Mouse (Mus musculus): Measurements from ENCODE around the gene Capn11. TPM values are rescaled to one million over a fixed set of nuclear protein-coding genes. Genes with fewer than 3 reads are reported as not detected.
A peak's percentile ranks its signal among the peaks of the same experiment; 100 is the strongest.

Capn11 gene
- total RNA-seq, 2 experiments from 2014 or later: 0.25 to 1.5 TPM

DNA sequence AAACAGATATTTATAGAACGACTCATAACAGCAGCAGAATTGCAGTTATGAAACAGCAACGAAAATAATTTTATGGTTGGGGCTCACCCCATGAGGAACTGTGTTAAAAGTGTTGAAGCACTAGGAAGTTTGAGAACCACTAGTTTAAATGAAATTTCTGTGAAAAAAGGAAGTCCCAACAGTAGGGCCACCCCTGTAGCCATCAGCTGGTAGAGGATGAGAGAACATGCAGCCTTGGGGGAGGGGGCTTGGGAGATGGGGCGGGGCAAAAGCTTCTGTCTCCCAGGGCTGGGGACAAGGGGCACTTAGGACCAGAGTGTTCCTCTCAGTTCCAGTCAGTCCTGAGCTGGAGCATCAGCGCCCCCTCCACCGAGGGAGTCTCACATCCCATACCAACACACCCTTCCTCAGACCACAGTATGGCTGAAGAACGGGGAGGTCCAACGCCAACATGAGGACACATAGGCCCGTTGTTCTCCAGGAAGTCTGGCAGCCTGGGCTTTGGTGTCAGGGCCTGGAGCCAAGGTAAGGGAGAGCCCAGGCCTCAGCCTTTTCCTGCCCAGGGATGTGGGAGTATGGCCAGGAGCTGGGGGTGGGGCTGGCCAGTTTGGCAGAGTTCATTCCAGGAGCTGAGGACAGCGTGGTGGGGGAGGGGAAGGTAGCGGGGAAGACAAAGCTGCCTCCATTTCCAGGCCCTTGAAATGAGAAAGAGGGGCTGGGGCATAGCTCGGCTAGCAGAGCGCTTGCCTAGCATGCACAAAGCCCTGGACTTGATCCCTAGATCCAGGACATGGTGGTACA is 74.8 kb downstream of the Capn11 start:
- intact Hi-C loops (cut with DNase I): loop anchor here (2.0 to 5.0 kb wide), 3 partner anchors 43 to 138 kb away; no protein-coding TSS in a partner anchor
- peak overlapping the region; percentile 83 for H3K27ac ChIP-seq
- H3K4me3 ChIP-seq: no peak overlapping the region
- no peak for TF ChIP-seq CTCF (IDR thresholded peaks at IDR 0.05)
- peak; percentile 57 to 67 for DNase-seq (ENCODE audit: extremely low spot score in 1 of 2, low spot score in 2 of 2)

DNA sequence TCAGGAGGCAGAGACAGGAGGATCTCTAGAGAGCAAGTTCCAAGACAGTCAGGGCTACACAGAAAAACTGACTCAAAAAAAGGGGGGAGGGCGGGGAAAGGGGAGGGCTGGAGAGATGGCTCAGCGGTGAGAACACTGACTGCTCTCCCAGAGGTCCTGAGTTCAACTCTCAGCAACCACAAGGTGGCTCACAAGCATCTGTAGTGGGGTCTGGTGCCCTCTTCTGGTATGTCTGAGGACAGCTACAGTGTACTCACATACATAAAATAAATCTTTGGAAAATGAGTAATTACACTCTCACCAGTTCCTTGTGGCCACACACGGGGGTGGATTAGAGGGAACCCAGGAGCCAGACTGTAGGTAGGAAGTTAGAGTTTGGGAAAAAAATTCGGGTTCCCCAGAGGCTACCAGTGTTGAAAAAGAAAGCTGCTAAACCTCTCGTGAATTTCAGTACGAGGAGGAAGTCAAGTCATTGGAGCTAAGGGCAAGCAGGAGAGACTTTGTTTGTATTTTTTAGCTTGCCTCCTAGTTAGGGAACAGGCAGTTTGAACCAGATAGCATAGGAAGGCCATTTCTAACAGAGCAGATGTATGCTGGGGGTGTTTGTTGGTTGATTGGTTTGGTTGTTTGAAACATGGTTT is 76.3 kb downstream of the Capn11 start:
- Histone ChIP-seq H3K27ac (no peak overlapping the region), H3K4me3 (no peak overlapping the region)
- DNase-seq (ENCODE audit: extremely low spot score in 1 of 2, low spot score in 2 of 2): no peak
- intact Hi-C loops (cut with DNase I): loop anchor here (5.0 kb wide), 1 partner anchor 139 kb away; no protein-coding TSS in a partner anchor
- TF ChIP-seq CTCF (IDR thresholded peaks at IDR 0.05): peak; percentile 62

DNA sequence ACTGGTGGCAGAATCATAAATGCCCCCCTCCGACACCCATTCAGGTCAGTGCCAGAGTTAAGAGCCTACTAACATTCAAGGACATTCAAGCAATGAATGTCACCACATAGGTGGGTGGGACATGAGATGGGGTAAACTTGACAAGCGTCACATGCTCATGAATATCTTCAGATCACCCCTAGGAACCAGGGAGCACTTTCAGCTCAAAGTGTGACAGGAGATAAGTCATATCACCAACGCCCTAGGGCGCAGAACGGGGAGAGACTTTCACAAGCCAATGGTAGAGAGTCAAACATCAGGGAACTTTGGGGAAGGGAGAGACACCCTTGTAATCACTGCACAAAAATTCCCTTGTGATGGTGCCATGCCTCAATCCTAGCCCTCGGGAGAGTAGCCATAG is 76.9 kb downstream of the Capn11 start:
- Histone ChIP-seq H3K4me3 (no peak overlapping the region), H3K27ac (no peak overlapping the region)
- intact Hi-C loops (cut with DNase I): loop anchor here (5.0 kb wide), 1 partner anchor 140 kb away; no protein-coding TSS in a partner anchor
- TF ChIP-seq CTCF (IDR thresholded peaks at IDR 0.05): no peak
- no peak for DNase-seq (ENCODE audit: extremely low spot score in 1 of 2, low spot score in 2 of 2)

DNA sequence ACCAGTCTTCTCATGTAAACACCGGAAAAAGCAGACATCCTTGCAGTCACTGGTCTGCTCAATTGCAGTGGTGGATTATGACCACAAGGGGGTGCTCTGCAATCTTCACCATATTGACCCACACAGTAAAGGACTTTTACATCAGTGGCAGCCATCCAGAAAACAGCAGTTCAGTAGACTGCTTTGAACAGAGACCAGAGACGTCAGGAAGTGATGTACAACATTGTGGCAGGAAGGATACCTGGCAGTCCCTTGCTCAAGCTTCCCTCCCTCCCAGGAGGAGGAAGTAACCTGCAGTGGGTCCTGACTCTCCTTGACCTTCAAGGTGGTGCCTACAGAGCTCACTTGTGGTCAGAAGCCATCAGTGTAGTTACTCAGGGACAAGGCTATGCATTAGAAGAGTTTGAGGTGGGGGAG is 77.5 kb downstream of the Capn11 start:
- DNase-seq (ENCODE audit: extremely low spot score in 1 of 2, low spot score in 2 of 2): peak in 1 of 2 experiments; percentile 58
- peak; percentile 93 for TF ChIP-seq CTCF (IDR thresholded peaks at IDR 0.05)
- intact Hi-C loops (cut with DNase I): loop anchor here (5.0 kb wide), 1 partner anchor 141 kb away; no protein-coding TSS in a partner anchor
- no peak overlapping the region for H3K4me3 ChIP-seq
- no peak overlapping the region; the same call in 1 of the 2 replicates for H3K27ac ChIP-seq

DNA sequence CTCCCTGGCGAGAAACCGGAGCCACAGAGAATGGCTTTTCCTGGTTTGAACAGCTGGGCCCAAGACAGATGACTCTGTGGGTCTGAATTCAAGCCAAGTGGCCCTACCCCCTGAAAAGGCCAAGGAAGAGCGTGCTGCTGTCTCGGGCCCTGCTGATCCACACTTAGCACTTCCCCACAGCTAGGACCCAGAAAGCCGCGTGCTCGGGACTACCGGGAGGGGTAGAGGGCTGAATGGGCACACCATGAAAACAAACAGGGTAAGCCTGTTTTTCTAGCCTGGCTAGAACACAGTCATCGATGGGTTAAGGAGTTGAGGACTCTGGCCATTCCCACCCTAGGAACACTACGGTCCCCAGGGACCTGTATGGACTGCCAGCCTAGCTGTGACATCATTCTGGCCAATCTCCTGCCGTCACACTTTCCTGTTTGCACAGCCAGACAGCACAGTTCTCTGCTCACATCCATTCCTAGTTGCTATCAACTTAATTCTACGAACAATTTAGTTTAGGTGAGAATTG is 78.1 kb downstream of the Capn11 start:
- intact Hi-C loops (cut with DNase I): loop anchor here (5.0 kb wide), 1 partner anchor 141 kb away; no protein-coding TSS in a partner anchor
- DNase-seq (ENCODE audit: extremely low spot score in 1 of 2, low spot score in 2 of 2): no peak
- peak overlapping the region; percentile 54; the same call in 1 of the 2 replicates for H3K27ac ChIP-seq
- no peak overlapping the region for H3K4me3 ChIP-seq
- no peak for TF ChIP-seq CTCF (IDR thresholded peaks at IDR 0.05)

Other genes with a start within 250 kb of the Capn11 start
- 10 to 100 TPM; 55.4 to 57.6 TPM for gene Cdc5l, start 225.6 kb downstream of the Capn11 start, total RNA-seq (2021)
- 1 to 10 TPM; 5.5 to 5.8 TPM for gene Spats1, start 183.9 kb downstream of the Capn11 start, total RNA-seq (2021)
- gene Aars2, start 152.5 kb downstream of the Capn11 start, total RNA-seq (2021): 10 to 100 TPM; 27.2 to 29.1 TPM
- gene Tcte1, start 135.9 kb downstream of the Capn11 start, total RNA-seq (2021): 1 to 10 TPM; 1.1 to 1.3 TPM
- gene Tmem151b, start 109.6 kb downstream of the Capn11 start, total RNA-seq (2021): 100 to 1,000 TPM; 132 to 133 TPM
- 1 to 10 TPM; 2.3 to 2.4 TPM for gene Nfkbie, start 103.6 kb downstream of the Capn11 start, total RNA-seq (2021)
- gene Slc35b2, start 95.5 kb downstream of the Capn11 start, total RNA-seq (2021): 10 to 100 TPM; 21.5 to 26.3 TPM
- gene Hsp90ab1, start 86.1 kb downstream of the Capn11 start, total RNA-seq (2021): 1,000 to 10,000 TPM; 1,492 to 1,507 TPM
- 10 to 100 TPM; 19.7 to 23.6 TPM for gene Slc29a1, start 59.7 kb downstream of the Capn11 start, total RNA-seq (2021)
- gene Mymx, start 57.2 kb downstream of the Capn11 start, total RNA-seq (2021): not detected
- 10 to 100 TPM; 42.4 to 44.1 TPM for gene Mrpl14, start 27.0 kb upstream of the Capn11 start, total RNA-seq (2021)
- 100 to 1,000 TPM; 176 to 184 TPM for gene Tmem63b, start 27.6 kb upstream of the Capn11 start, total RNA-seq (2021)
- not detected for gene 1600014C23Rik, start 74.5 kb upstream of the Capn11 start, total RNA-seq (2021)